In the genomic region with DNA sequence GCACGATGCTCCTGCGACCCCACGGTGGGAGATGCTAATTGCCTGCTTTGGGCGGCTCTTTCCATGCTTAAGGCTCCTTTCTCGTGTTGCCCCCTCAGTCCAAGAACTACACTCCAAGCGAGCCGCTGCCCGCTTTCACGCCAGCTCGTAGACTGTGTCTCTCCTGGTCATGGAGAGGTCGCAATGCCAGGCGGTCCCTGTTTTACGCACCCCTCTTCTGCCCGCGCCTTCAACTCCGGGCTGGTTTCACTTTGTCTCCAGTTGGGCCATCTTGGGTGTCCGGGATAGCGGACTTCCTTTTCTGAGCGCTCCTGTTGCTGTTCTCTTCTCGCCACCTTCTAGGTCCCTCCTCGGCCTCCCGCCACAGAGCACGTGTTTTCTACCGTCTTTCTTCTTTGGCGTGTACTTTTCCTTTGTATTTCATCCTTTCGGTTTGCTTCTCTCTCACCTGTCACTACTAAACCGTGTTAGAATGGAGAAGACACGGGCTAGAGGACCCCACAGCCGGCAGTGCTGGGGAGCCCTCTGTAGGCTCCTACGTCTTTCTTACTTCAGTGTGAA, we compare ENCODE assay signal across 8 mouse cellular contexts. TPM values are rescaled to one million over a fixed set of nuclear protein-coding genes. Genes with fewer than 3 reads are reported as not detected.
DNase-seq lines count a peak whose midpoint lies in the region; ATAC-seq and TF ChIP-seq lines count a peak whose summit lies in the region.

No protein-coding gene starts in this region.

- H3K27me3 ChIP-seq in heart, embryonic 12.5 days (replicated peaks): peaks cover 21% of the 10 kb centered on the region
- peaks cover 15% of the 10 kb centered on the region for H3K27me3 ChIP-seq in limb, embryonic 11.5 days (ENCODE audit: control insufficient read depth, insufficient read depth, low read length)

- no peaks in the 10 kb centered on the region for H3K9me3 ChIP-seq in heart, embryonic 12.5 days (replicated peaks)
- no peaks in the 10 kb centered on the region for H3K9me3 ChIP-seq in limb, embryonic 11.5 days (ENCODE audit: control insufficient read depth, low read length)

- ATAC-seq in heart, embryonic 12.5 days (ENCODE audit: insufficient number of reproducible peaks, low FRiP score): peak; percentile 55
- ATAC-seq in limb, embryonic 11.5 days (ENCODE audit: insufficient number of reproducible peaks, low FRiP score, low TSS enrichment, low read depth): peak; percentile 60; the same call in 1 of the 2 replicates
- ATAC-seq in megakaryocyte-erythroid progenitor cell, adult 5-6 weeks (replicated peaks; ENCODE audit: low FRiP score, low TSS enrichment, poor library complexity, severe bottlenecking): peak; percentile 36

- H3K4me1 ChIP-seq in heart, embryonic 12.5 days (replicated peaks): peaks cover 17% of the 10 kb centered on the region
- peaks cover 3% of the 10 kb centered on the region; the same call in 1 of the 2 replicates for H3K4me1 ChIP-seq in limb, embryonic 11.5 days (ENCODE audit: control insufficient read depth, insufficient read depth, low read length)

- H3K27ac ChIP-seq in left cerebral cortex, adult 2 months: 0 out of 2 replicates have a peak overlapping the region, but pooled peaks have one; percentile 32
- no peak overlapping the region for H3K27ac ChIP-seq in heart, embryonic 12.5 days (ENCODE audit: poor library complexity, severe bottlenecking)
- H3K27ac ChIP-seq in limb, embryonic 11.5 days (replicated peaks; ENCODE audit: low read depth, low read length): no peak overlapping the region

- peak overlapping the region; percentile 63 for H3K9ac ChIP-seq in heart, embryonic 12.5 days
- peak overlapping the region; percentile 59 for H3K9ac ChIP-seq in limb, embryonic 11.5 days (ENCODE audit: low read length)

- no peaks in the 10 kb centered on the region for H3K36me3 ChIP-seq in heart, embryonic 12.5 days
- H3K36me3 ChIP-seq in limb, embryonic 11.5 days (ENCODE audit: control insufficient read depth, insufficient read depth, low read length): no peaks in the 10 kb centered on the region

- WGBS in heart, embryonic 12.5 days: 2% methylated on average over 30 of the region's 30 CpGs
- 4% methylated on average over 30 of the region's 30 CpGs for WGBS in limb, embryonic 11.5 days

- no peak for DNase-seq in left cerebral cortex, adult 2 months (ENCODE audit: extremely low spot score in 1 of 2, low spot score in 2 of 2)
- DNase-seq in left cerebral cortex, postnatal 36 days (ENCODE audit: low spot score in 2 of 2): no peak
- peak; percentile 27 for DNase-seq in adipocyte (ENCODE audit: low spot score)
- DNase-seq in limb, embryonic 11.5 days (ENCODE audit: low spot score): no peak
- no peak for DNase-seq in left cerebral cortex, adult 8-10 months (ENCODE audit: low spot score in 2 of 2)
- no peak for DNase-seq in frontal cortex, postnatal 36 days (ENCODE audit: low spot score in 2 of 2)

- H3K4me3 ChIP-seq in left cerebral cortex, adult 2 months: peak overlapping the region; percentile 61
- peak overlapping the region; percentile 55 for H3K4me3 ChIP-seq in heart, embryonic 12.5 days
- peak overlapping the region; percentile 39 for H3K4me3 ChIP-seq in limb, embryonic 11.5 days (ENCODE audit: low read depth, low read length)

- intact Hi-C loops in left cerebral cortex, adult 2 months (cut with DNase I): loop anchor here (2.0 to 5.0 kb wide), 3 partner anchors 56 to 122 kb away; no protein-coding TSS in a partner anchor
- intact Hi-C loops in left cerebral cortex, postnatal 36 days (cut with DNase I): loop anchor here (2.0 to 5.0 kb wide), 2 partner anchors 106 to 126 kb away; no protein-coding TSS in a partner anchor

- no peak for TF ChIP-seq CTCF in left cerebral cortex, adult 2 months (IDR thresholded peaks at IDR 0.05)

- H3K4me2 ChIP-seq in heart, embryonic 12.5 days: peak overlapping the region; percentile 86
- H3K4me2 ChIP-seq in limb, embryonic 11.5 days (ENCODE audit: low read depth, severe bottlenecking): peak overlapping the region; percentile 90

RNA-seq across cellular contexts. Expression of gene Vrk1, which starts 46.9 kb away (rescaled TPM):
- 10 to 100 TPM; 12.9 to 13.0 TPM for total RNA-seq in left cerebral cortex, adult 2 months (2021)
- total RNA-seq in left cerebral cortex, postnatal 36 days (2021): 10 to 100 TPM; 15.2 to 16.8 TPM
- polyA plus RNA-seq in heart, embryonic 12.5 days (2016; fragmentation: Nextera tagmentation; extraction: Ambion mirVana): 46.8 and 47.0 TPM in 2 replicates
- polyA plus RNA-seq in limb, embryonic 11.5 days (2014; fragmentation: Nextera tagmentation; extraction: Ambion mirVana): 104 and 108 TPM in 2 replicates
- total RNA-seq in megakaryocyte-erythroid progenitor cell, adult 5-6 weeks (2014; fragmentation: Nextera tagmentation): 72.5 and 90.8 TPM in 2 replicates
- total RNA-seq in megakaryocyte-erythroid progenitor cell, adult 5-6 weeks (2017): 149 and 178 TPM in 2 replicates
- 10 to 100 TPM; 19.4 to 24.9 (median 20.6) TPM for total RNA-seq in left cerebral cortex, adult 8-10 months (2022)
